Mouse (Mus musculus) spleen, postnatal 0 days (tissue): Measurements from ENCODE around the gene 4931428F04Rik. TPM values are rescaled to one million over a fixed set of nuclear protein-coding genes. Genes with fewer than 3 reads are reported as not detected.

Experiments
- microRNA counts: library from miRNA; unstranded; fragments of <30 nt; microRNA quantifications from one replicate; lab custom pipeline; 2015
- polyA plus RNA-seq: library from polyadenylated mRNA; unstranded; fragments of >200 nt; fragmentation: Nextera tagmentation; extraction: Ambion mirVana; gene quantifications from 2 replicates; pipeline ENCODE4 v1.2.1, GENCODE M21; 2015

The 4931428F04Rik gene
- polyA plus RNA-seq = 1.3 and 1.7 TPM in 2 replicates

GRCm38 (mm10) chr8:105289805-105290460 is at the start of gene 4931428F04Rik:
4931428F04Rik (minus strand) TSS chr8:105289864.

GRCm38 (mm10) chr8:105326141-105326672 is 36.5 kb upstream of the 4931428F04Rik start, which contains the start of the genes Lrrc29 and Tmem208:
Lrrc29 (minus strand) TSS chr8:105326278.
Tmem208 (plus strand) TSS chr8:105326354.

GRCm38 (mm10) chr8:105305211-105306145 is 15.8 kb upstream of the 4931428F04Rik start, which contains the start of gene Elmo3:
Elmo3 (plus strand) TSS chr8:105305601.

GRCm38 (mm10) chr8:105297511-105298192 is 8.0 kb upstream of the 4931428F04Rik start, which contains the start of gene E2f4:
E2f4 (plus strand) TSS chr8:105297663.

GRCm38 (mm10) chr8:105295895-105296573 is 6.4 kb upstream of the 4931428F04Rik start, which contains the start of gene Exoc3l:
Exoc3l (minus strand) TSS chr8:105296101.

GRCm38 (mm10) chr8:105275840-105276239 is 13.8 kb downstream of the 4931428F04Rik start, which contains the start of gene Nol3:
Nol3 (plus strand) TSS chr8:105276140.

GRCm38 (mm10) chr8:105269461-105269947 is 20.2 kb downstream of the 4931428F04Rik start, which contains the start of gene Hsf4:
Hsf4 (plus strand) TSS chr8:105269801.

GRCm38 (mm10) chr8:105264024-105264982 is 25.4 kb downstream of the 4931428F04Rik start, which contains the start of the genes Tradd and Fbxl8:
Tradd (minus strand) TSS chr8:105264609.
Fbxl8 (plus strand) TSS chr8:105264648.

GRCm38 (mm10) chr8:105254966-105255350 is 34.7 kb downstream of the 4931428F04Rik start, which contains the start of gene B3gnt9:
B3gnt9 (minus strand) TSS chr8:105255153.

MicroRNA genes within 50 kb of the gene (microRNA counts, 519-probe panel; counts per million panel counts)
- 88.3 counts per million for microRNA mmu-miR-328 (lab: Ali Mortazavi, UCI)

Other genes starting within 250 kb of the 4931428F04Rik start
- gene Ces3a, start 241.3 kb downstream of the 4931428F04Rik start, polyA plus RNA-seq = 0.17 TPM in 1 of 2 replicates, not detected in the other
- not detected in 2 replicates for gene Ces3b, start 206.1 kb downstream of the 4931428F04Rik start, polyA plus RNA-seq
- gene Ces4a, start 158.1 kb downstream of the 4931428F04Rik start, polyA plus RNA-seq = not detected in 2 replicates
- 21.4 and 26.8 TPM in 2 replicates for gene Cbfb, start 119.2 kb downstream of the 4931428F04Rik start, polyA plus RNA-seq
- gene D230025D16Rik, start 64.7 kb downstream of the 4931428F04Rik start, polyA plus RNA-seq = 15.8 and 16.8 TPM in 2 replicates
- 10.5 and 11.8 TPM in 2 replicates for gene B3gnt9, start 34.7 kb downstream of the 4931428F04Rik start, polyA plus RNA-seq
- 22.9 and 26.6 TPM in 2 replicates for gene Tradd, start 25.3 kb downstream of the 4931428F04Rik start, polyA plus RNA-seq
- gene Fbxl8, start 25.2 kb downstream of the 4931428F04Rik start, polyA plus RNA-seq = 2.6 and 3.6 TPM in 2 replicates
- gene Hsf4, start 20.1 kb downstream of the 4931428F04Rik start, polyA plus RNA-seq = 0.12 and 0.21 TPM in 2 replicates
- gene Nol3, start 13.7 kb downstream of the 4931428F04Rik start, polyA plus RNA-seq = 0.14 and 0.45 TPM in 2 replicates
- gene Exoc3l, start 6.2 kb upstream of the 4931428F04Rik start, polyA plus RNA-seq = 15.2 and 18.2 TPM in 2 replicates
- gene E2f4, start 7.8 kb upstream of the 4931428F04Rik start, polyA plus RNA-seq = 152 and 167 TPM in 2 replicates
- 2.6 and 3.1 TPM in 2 replicates for gene Elmo3, start 15.7 kb upstream of the 4931428F04Rik start, polyA plus RNA-seq
- gene Lrrc29, start 36.4 kb upstream of the 4931428F04Rik start, polyA plus RNA-seq = 11.9 and 15.2 TPM in 2 replicates
- 125 and 129 TPM in 2 replicates for gene Tmem208, start 36.5 kb upstream of the 4931428F04Rik start, polyA plus RNA-seq
- gene Fhod1, start 58.1 kb upstream of the 4931428F04Rik start, polyA plus RNA-seq = 4.2 and 4.6 TPM in 2 replicates
- 0.69 and 0.89 TPM in 2 replicates for gene Slc9a5, start 59.0 kb upstream of the 4931428F04Rik start, polyA plus RNA-seq
- gene Plekhg4, start 83.4 kb upstream of the 4931428F04Rik start, polyA plus RNA-seq = 0.11 and 0.12 TPM in 2 replicates
- gene Kctd19, start 123.6 kb upstream of the 4931428F04Rik start, polyA plus RNA-seq = 0.15 TPM in 1 of 2 replicates, not detected in the other
- gene Lrrc36, start 123.7 kb upstream of the 4931428F04Rik start, polyA plus RNA-seq = 0.25 and 0.44 TPM in 2 replicates
- 6.6 and 9.6 TPM in 2 replicates for gene Tppp3, start 181.7 kb upstream of the 4931428F04Rik start, polyA plus RNA-seq
- gene Zdhhc1, start 207.0 kb upstream of the 4931428F04Rik start, polyA plus RNA-seq = 6.8 and 10.3 TPM in 2 replicates
- gene Hsd11b2, start 228.9 kb upstream of the 4931428F04Rik start, polyA plus RNA-seq = 1.1 and 2.4 TPM in 2 replicates